Mouse (Mus musculus) CH12.LX (cell line): ENCODE data around the gene Il2rb. TPM values are rescaled to one million over a fixed set of nuclear protein-coding genes. Genes with fewer than 3 reads are reported as not detected.

ENCODE experiments used
- DNase-seq: peaks from one replicate; pipeline ENCODE4 v3.0.0-alpha.2; 2013; ENCODE audit errors: extremely low read depth
- H3K27ac ChIP-seq: 2 replicates; pipeline ENCODE4 v1.5.1; 2012; ENCODE audit warnings: low read depth, mild to moderate bottlenecking, control low read depth, moderate library complexity; ENCODE audit not compliant: insufficient read depth
- H3K27me3 ChIP-seq: replicated peaks from 2 replicates; pipeline ENCODE3; 2012; ENCODE audit warnings: inconsistent platforms
- H3K36me3 ChIP-seq, 2 experiments: replicated peaks in 1 of 2; 2 replicates each; pipeline versions ENCODE3 to v1.6.1; 2012; ENCODE audit warnings: inconsistent platforms in 1 of 2, low read length in 1 of 2, mild to moderate bottlenecking in 1 of 2, mixed read lengths in 1 of 2, moderate library complexity in 1 of 2; ENCODE audit not compliant: control insufficient read depth in 1 of 2, insufficient read depth in 1 of 2
- H3K4me1 ChIP-seq, 2 experiments: 2 replicates each; pipeline ENCODE4 v1.6.1; 2012; ENCODE audit warnings: inconsistent platforms in 1 of 2, moderate library complexity in 1 of 2; ENCODE audit not compliant: insufficient read depth in 2 of 2, control insufficient read depth in 1 of 2
- H3K4me2 ChIP-seq: 2 replicates; pipeline ENCODE4 v1.6.1; 2012; ENCODE audit warnings: low read depth, mild to moderate bottlenecking, control low read depth; ENCODE audit not compliant: poor library complexity, insufficient read depth, severe bottlenecking
- H3K4me3 ChIP-seq, 3 experiments: fragments of 150-350 bp in 1 of 3; sonication (generic) in 1 of 3; replicated peaks in 1 of 3; 2 replicates each; pipeline versions ENCODE3 to v1.5.1; 2011 to 2012; ENCODE audit warnings: low read depth in 2 of 3, low read length in 2 of 3, mild to moderate bottlenecking in 2 of 3, moderate library complexity in 2 of 3, control low read depth in 1 of 3, improper control_type of control experiment in 1 of 3, inconsistent platforms in 1 of 3, mixed read lengths in 1 of 3; ENCODE audit not compliant: poor library complexity in 1 of 3
- H3K79me2 ChIP-seq: replicated peaks from 2 replicates; pipeline ENCODE4 v1.6.1; 2012; ENCODE audit warnings: mild to moderate bottlenecking, moderate library complexity; ENCODE audit not compliant: control insufficient read depth, poor library complexity, insufficient read depth, severe bottlenecking; ENCODE audit errors: extremely low read depth
- H3K9ac ChIP-seq: 2 replicates; pipeline ENCODE4 v1.6.1; 2012; ENCODE audit warnings: low read depth, mild to moderate bottlenecking, control low read depth, moderate library complexity; ENCODE audit not compliant: insufficient read depth
- H3K9me3 ChIP-seq: replicated peaks from 2 replicates; pipeline ENCODE3; 2012; ENCODE audit warnings: low read length, inconsistent platforms, mixed read lengths
- BHLHE40 ChIP-seq: IDR thresholded peaks from 2 replicates; pipeline ENCODE4 v1.6.1; 2011; ENCODE audit warnings: mild to moderate bottlenecking, low read depth, low read length, improper control_type of control experiment
- CHD1 ChIP-seq: IDR thresholded peaks from 2 replicates; pipeline ENCODE4 v1.6.1; 2012; ENCODE audit warnings: low read depth, low read length, improper control_type of control experiment, inconsistent platforms
- CHD2 ChIP-seq: IDR thresholded peaks from 2 replicates; pipeline ENCODE4 v1.6.1; 2011; ENCODE audit warnings: low read length, improper control_type of control experiment
- CTCF ChIP-seq, 2 experiments: IDR thresholded peaks in 1 of 2; conservative IDR thresholded peaks in 1 of 2; 2 replicates each; pipeline ENCODE4 v1.5.1; 2011 to 2012; ENCODE audit warnings: low read depth in 2 of 2, low read length in 2 of 2, improper control_type of control experiment in 1 of 2, inconsistent platforms in 1 of 2, mild to moderate bottlenecking in 1 of 2, moderate library complexity in 1 of 2
- ELF1 ChIP-seq: IDR thresholded peaks from 2 replicates; pipeline ENCODE4 v1.6.1; 2014; ENCODE audit warnings: low read depth, mild to moderate bottlenecking, inconsistent platforms, low read length, improper control_type of control experiment
- ETS1 ChIP-seq: conservative IDR thresholded peaks from 2 replicates; pipeline ENCODE4 v1.6.1; 2012; ENCODE audit warnings: low read depth, mild to moderate bottlenecking, inconsistent platforms, low read length, improper control_type of control experiment, moderate library complexity
- IRF4 ChIP-seq: IDR thresholded peaks from 2 replicates; pipeline ENCODE4 v1.6.1; 2014; ENCODE audit warnings: low read depth, mild to moderate bottlenecking, inconsistent platforms, low read length, improper control_type of control experiment
- JUN ChIP-seq: IDR thresholded peaks from 2 replicates; pipeline ENCODE4 v1.6.1; 2011; ENCODE audit warnings: low read depth, mild to moderate bottlenecking, low read length, improper control_type of control experiment, moderate library complexity; ENCODE audit not compliant: insufficient read depth
- MAZ ChIP-seq: IDR thresholded peaks from 2 replicates; pipeline ENCODE4 v1.6.1; 2012; ENCODE audit warnings: low read depth, mild to moderate bottlenecking, inconsistent platforms, low read length, improper control_type of control experiment, moderate library complexity
- MEF2A ChIP-seq: IDR thresholded peaks from 2 replicates; pipeline ENCODE4 v1.6.1; 2014; ENCODE audit warnings: low read depth, mild to moderate bottlenecking, inconsistent platforms, low read length, improper control_type of control experiment, borderline replicate concordance
- MXI1 ChIP-seq: IDR thresholded peaks from 2 replicates; pipeline ENCODE4 v1.6.1; 2011; ENCODE audit warnings: mild to moderate bottlenecking, low read depth, low read length, improper control_type of control experiment
- MYC ChIP-seq: IDR thresholded peaks from 2 replicates; pipeline ENCODE4 v1.6.1; 2011; ENCODE audit warnings: low read depth, mild to moderate bottlenecking, improper control_type of control experiment, low read length
- NRF1 ChIP-seq: IDR thresholded peaks from 2 replicates; pipeline ENCODE4 v1.6.1; 2014; ENCODE audit warnings: low read depth, mild to moderate bottlenecking, inconsistent platforms, low read length, improper control_type of control experiment, moderate library complexity
- PAX5 ChIP-seq: IDR thresholded peaks from 2 replicates; pipeline ENCODE4 v1.6.1; 2012; ENCODE audit warnings: low read length, inconsistent platforms, mixed read lengths
- POLR2AphosphoS2 ChIP-seq: IDR thresholded peaks from 2 replicates; pipeline ENCODE4 v1.6.1; 2011; ENCODE audit warnings: low read depth, low read length, improper control_type of control experiment
- RAD21 ChIP-seq: IDR thresholded peaks from 2 replicates; pipeline ENCODE4 v1.6.1; 2011; ENCODE audit warnings: low read depth, mild to moderate bottlenecking, low read length, improper control_type of control experiment, moderate library complexity
- RCOR1 ChIP-seq: conservative IDR thresholded peaks from 2 replicates; pipeline ENCODE4 v1.6.1; 2012; ENCODE audit warnings: low read depth, mild to moderate bottlenecking, inconsistent platforms, low read length, improper control_type of control experiment
- SIN3A ChIP-seq: IDR thresholded peaks from 2 replicates; pipeline ENCODE4 v1.6.1; 2012; ENCODE audit warnings: low read length, improper control_type of control experiment, inconsistent platforms
- SMC3 ChIP-seq: IDR thresholded peaks from 2 replicates; pipeline ENCODE4 v1.6.1; 2011; ENCODE audit warnings: low read depth, low read length, improper control_type of control experiment
- TCF12 ChIP-seq: IDR thresholded peaks from 2 replicates; pipeline ENCODE4 v1.6.1; 2014; ENCODE audit warnings: low read depth, mild to moderate bottlenecking, inconsistent platforms, low read length, improper control_type of control experiment
- ZC3H11A ChIP-seq: IDR thresholded peaks from 2 replicates; pipeline ENCODE4 v1.6.1; 2012; ENCODE audit warnings: low read depth, mild to moderate bottlenecking, inconsistent platforms, low read length, improper control_type of control experiment
- ZMIZ1 ChIP-seq: IDR thresholded peaks from 2 replicates; pipeline ENCODE4 v1.6.1; 2012; ENCODE audit warnings: low read depth, mild to moderate bottlenecking, inconsistent platforms, low read length, improper control_type of control experiment
- dilution Hi-C: fragments of 300-500 bp; cut with MboI; formaldehyde crosslinking; loops from 2 replicates; pipeline ENCODE4 v1.14.3; 2020; ENCODE audit warnings: low sequenced_read_pairs; ENCODE audit not compliant: extremely low pct_unique_long_range_greater_than_20kb, extremely low pct_ligation_motif_present
- in situ Hi-C: fragments of 300-500 bp; cut with MboI; formaldehyde crosslinking; loops from 3 replicates; pipeline ENCODE4 v1.14.3; 2019; ENCODE audit warnings: low sequenced_read_pairs, low pct_ligation_motif_present, low pct_unique_long_range_greater_than_20kb, mixed read lengths
- polyA plus RNA-seq: library from polyadenylated mRNA; unstranded; fragments of >175 nt; gene quantifications from 2 replicates; pipeline ENCODE4 v1.2.1, GENCODE M21; 2012; ENCODE audit warnings: low read depth; ENCODE audit not compliant: insufficient read length
- total RNA-seq, 2 experiments: library from RNA; depleted of rRNA; stranded (reverse); fragments of 300-350 nt in 1 of 2; fragments of >200 nt in 1 of 2; gene quantifications; 2 replicates each; pipeline ENCODE4 v1.2.3; 2012 to 2014

Il2rb gene
- total and polyA plus RNA-seq, 3 experiments = 31.2 to 60.0 (median 32.1) TPM

DNA sequence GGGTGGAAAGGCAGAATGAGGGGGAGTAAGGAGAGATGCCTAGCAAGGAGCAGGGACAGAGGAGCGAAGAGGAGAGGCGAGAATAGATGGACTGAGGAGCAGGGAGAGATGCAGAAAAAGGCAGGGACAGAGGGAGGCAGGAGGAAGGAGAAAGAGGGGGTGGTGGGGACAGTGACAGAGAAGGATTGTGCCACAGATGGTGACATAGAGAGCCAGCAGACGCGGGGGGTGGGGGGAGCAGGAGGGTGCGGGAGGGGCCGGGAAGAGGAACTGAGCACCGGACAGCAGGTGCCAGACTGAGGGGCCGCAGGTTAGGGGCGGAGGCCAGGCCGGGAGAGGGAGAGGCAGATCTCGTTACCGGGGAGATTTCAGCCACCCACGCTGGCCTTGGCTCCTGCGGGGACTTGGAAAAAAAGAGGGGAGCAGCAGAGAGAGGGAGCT, 49.5 kb upstream of the Il2rb start, which contains the start of gene Sstr3:
TSS of gene Sstr3 (minus strand) at position 125 of the 441 bp plus-strand sequence.
- Histone ChIP-seq H3K27ac (no peak within 1 kb of the TSS), H3K36me3 (no peaks in the 10 kb centered on the region), H3K4me2 (no peak within 1 kb of the TSS; the same call in 1 of the 2 replicates), H3K4me1 (peaks cover 22 to 39% of the 10 kb centered on the region in 2 experiments), H3K79me2 (no peaks in the 10 kb centered on the region), H3K27me3 (peaks cover 11% of the 10 kb centered on the region), H3K4me3 (no peak within 1 kb of the TSS), H3K9me3 (peaks cover 1% of the 10 kb centered on the region), H3K9ac (no peak within 1 kb of the TSS)
- dilution Hi-C loops (no loop called here), in situ Hi-C loops (loop anchor here (25.0 kb wide), 2 partner anchors 357 to 582 kb away; partner anchors contain the start of genes Eif3d and Foxred2)
- DNase-seq = no peak
- peak; percentile 29; the same call in 1 of the 2 replicates for TF ChIP-seq BHLHE40
- TF ChIP-seq MAZ = peak; percentile 33; the same call in 1 of the 2 replicates
- peak; percentile 35; the same call in 1 of the 2 replicates for TF ChIP-seq IRF4
- TF ChIP-seq PAX5 = no peak

DNA sequence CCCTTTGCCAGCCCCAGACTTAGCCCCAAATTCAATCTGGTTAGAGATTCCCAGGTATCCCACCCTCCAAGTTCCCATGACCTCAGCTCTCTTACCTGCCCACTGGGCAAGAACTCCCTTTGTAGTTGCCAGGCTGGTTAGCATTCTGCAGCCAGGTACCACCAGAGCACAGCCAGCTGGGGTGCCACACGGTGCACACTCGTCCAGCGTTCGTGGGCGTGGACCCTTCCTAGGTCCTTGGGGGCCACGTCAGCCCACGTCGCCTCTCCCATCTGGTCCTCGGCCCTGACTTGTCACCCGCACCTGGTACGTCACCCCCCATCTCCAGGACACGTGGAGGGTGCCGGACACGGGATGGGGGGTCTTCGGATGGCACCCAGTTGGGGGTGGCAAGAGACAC, 49.0 kb upstream of the Il2rb start:
- Histone ChIP-seq H3K36me3 (no peaks in the 10 kb centered on the region), H3K27me3 (peaks cover 11% of the 10 kb centered on the region), H3K4me3 (no peak overlapping the region), H3K79me2 (no peaks in the 10 kb centered on the region), H3K9me3 (no peaks in the 10 kb centered on the region), H3K27ac (no peak overlapping the region), H3K4me1 (peaks cover 22 to 39% of the 10 kb centered on the region in 2 experiments), H3K9ac (no peak overlapping the region), H3K4me2 (no peak overlapping the region)
- in situ Hi-C loops = loop anchor here (25.0 kb wide), 2 partner anchors 357 to 582 kb away; partner anchors contain the start of genes Eif3d and Foxred2
- dilution Hi-C loops = no loop called here
- DNase-seq = no peak
- TF ChIP-seq MYC = no peak
- no peak for TF ChIP-seq ELF1
- TF ChIP-seq CTCF (conservative IDR thresholded peaks at IDR 0.05 in 1 of 2, IDR thresholded peaks at IDR 0.05 in 1 of 2; ENCODE audit: low read depth in 2 of 2, low read length in 2 of 2) = no peak
- no peak for TF ChIP-seq RAD21
- TF ChIP-seq BHLHE40 = no peak
- TF ChIP-seq, all 38 proteins: peak for 0

DNA sequence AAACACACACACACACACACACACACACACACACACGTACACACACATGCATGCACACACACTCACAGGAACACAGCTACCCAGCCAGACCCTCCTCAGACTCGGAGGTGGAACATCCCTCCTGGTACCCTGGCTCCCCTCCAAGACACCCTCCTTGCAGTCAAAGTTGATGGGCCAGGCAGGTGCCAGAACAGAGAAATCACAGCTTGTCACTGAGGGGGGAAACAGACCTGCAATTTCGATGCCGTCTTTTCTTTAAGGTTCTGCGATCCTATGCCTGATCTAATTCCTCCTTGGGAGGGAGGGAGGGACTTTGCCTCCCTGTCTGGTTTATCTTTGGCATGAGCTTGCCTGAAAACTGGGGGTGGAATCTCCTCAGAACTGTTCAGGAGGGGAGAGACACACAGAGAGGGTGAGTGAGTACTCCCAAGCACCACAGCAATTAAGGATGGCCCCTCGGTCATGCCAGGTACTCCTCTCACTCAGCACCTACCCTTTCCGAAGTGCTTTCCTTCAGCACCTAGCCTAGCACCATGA, 47.8 kb upstream of the Il2rb start:
- DNase-seq = no peak
- Histone ChIP-seq H3K79me2 (no peaks in the 10 kb centered on the region), H3K36me3 (no peaks in the 10 kb centered on the region), H3K4me1 (peaks cover 25 to 40% of the 10 kb centered on the region in 2 experiments), H3K9me3 (no peaks in the 10 kb centered on the region), H3K27me3 (peaks cover 11% of the 10 kb centered on the region), H3K4me2 (no peak overlapping the region), H3K27ac (no peak overlapping the region), H3K4me3 (no peak overlapping the region), H3K9ac (no peak overlapping the region)
- TF ChIP-seq CHD2 = no peak
- TF ChIP-seq JUN = no peak
- no peak for TF ChIP-seq ZC3H11A
- TF ChIP-seq SMC3 = no peak
- no peak for TF ChIP-seq MXI1
- no peak for TF ChIP-seq RCOR1
- TF ChIP-seq BHLHE40 = no peak
- TF ChIP-seq POLR2AphosphoS2 = no peak
- TF ChIP-seq PAX5 = no peak
- TF ChIP-seq ELF1 = no peak
- TF ChIP-seq ETS1 = no peak
- no peak for TF ChIP-seq MAZ
- no peak for TF ChIP-seq ZMIZ1
- TF ChIP-seq MEF2A = no peak
- no peak for TF ChIP-seq SIN3A
- TF ChIP-seq CHD1 = no peak
- TF ChIP-seq NRF1 = no peak
- TF ChIP-seq TCF12 = no peak
- dilution Hi-C loops = no loop called here
- in situ Hi-C loops = loop anchor here (25.0 kb wide), 2 partner anchors 356 to 581 kb away; partner anchors contain the start of genes Eif3d and Foxred2
